Mouse (Mus musculus): Measurements from ENCODE around the gene Ly6g5b. TPM values are rescaled to one million over a fixed set of nuclear protein-coding genes. Genes with fewer than 3 reads are reported as not detected.
A peak's percentile ranks its signal among the peaks of the same experiment; 100 is the strongest.

Ly6g5b gene
- total and polyA plus RNA-seq, 3 experiments = 0.35 to 0.36 TPM; not detected in 1

GRCm38 (mm10) chr17:35092403-35093198 lies 22.6 kb downstream of the Ly6g5b start:
- H3K27ac ChIP-seq = no peak overlapping the region
- no peaks in the 10 kb centered on the region for H3K79me2 ChIP-seq (replicated peaks; ENCODE audit: control insufficient read depth, insufficient read depth, low read length)
- TF ChIP-seq POLR2A (IDR thresholded peaks at IDR 0.05; ENCODE audit: insufficient read depth, low read depth, low read length) (no peak), EP300 (IDR thresholded peaks at IDR 0.05; ENCODE audit: insufficient read depth, low read depth, low read length) (no peak), CTCF (IDR thresholded peaks at IDR 0.05) (no peak)
- H3K36me3 ChIP-seq (ENCODE audit: control insufficient read depth, insufficient read depth, low read length) = no peaks in the 10 kb centered on the region
- no peak for DNase-seq
- no peak overlapping the region for H3K4me3 ChIP-seq
- H3K9ac ChIP-seq (ENCODE audit: low read depth, low read length) = no peak overlapping the region
- H3K4me1 ChIP-seq (ENCODE audit: control insufficient read depth, insufficient read depth, low read length) = peaks cover 1% of the 10 kb centered on the region; the same call in 1 of the 2 replicates
- H3K27me3 ChIP-seq (ENCODE audit: control insufficient read depth, insufficient read depth, low read length) = no peaks in the 10 kb centered on the region
- WGBS = 82% methylated on average over 14 of the region's 14 CpGs
- intact Hi-C loops (cut with DNase I) = no loop called here

DNA sequence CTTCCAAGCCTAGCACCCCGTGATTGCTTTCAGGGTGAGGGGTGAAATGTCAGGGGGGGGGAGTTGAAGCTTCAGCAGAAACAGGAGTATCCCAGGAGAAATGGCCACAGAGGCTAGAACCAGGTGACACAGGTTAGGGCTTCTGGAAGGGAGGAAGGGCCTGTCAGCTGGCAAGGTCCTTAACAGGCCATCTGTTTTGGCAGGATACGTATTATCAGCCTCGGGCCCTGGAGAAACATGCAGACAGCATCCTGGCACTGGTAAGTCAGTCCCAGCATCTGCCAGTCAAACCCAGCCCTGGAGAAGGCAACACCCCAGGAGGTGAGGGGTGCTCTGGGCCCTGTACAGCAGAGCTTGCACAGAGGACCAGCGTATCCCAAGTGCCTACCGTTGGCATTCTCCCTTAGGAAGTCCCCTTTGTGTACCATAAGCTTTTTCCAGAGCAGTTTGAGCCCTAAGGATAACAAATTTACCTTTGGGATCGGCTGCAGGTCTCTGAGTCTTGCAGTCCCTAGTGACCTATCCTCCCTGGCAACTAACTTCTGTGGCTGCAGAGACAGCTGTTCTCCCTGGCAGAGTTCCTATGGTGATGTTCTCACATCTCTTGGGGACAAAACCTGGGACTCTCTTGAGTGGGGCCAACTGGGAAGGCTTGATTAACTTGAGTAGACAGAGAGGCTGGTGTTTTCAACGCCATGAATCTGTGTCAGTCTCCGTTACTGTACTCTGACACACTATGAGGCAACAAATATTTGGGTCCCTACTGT lies 24.9 kb downstream of the Ly6g5b start:
- TF ChIP-seq POLR2A (IDR thresholded peaks at IDR 0.05; ENCODE audit: insufficient read depth, low read depth, low read length) (no peak), CTCF (IDR thresholded peaks at IDR 0.05) (no peak)
- Histone ChIP-seq H3K4me1 (ENCODE audit: control insufficient read depth, insufficient read depth, low read length) (peaks cover 1% of the 10 kb centered on the region; the same call in 1 of the 2 replicates), H3K27ac (peak overlapping the region; percentile 99), H3K36me3 (ENCODE audit: control insufficient read depth, insufficient read depth, low read length) (no peaks in the 10 kb centered on the region), H3K27me3 (ENCODE audit: control insufficient read depth, insufficient read depth, low read length) (no peaks in the 10 kb centered on the region), H3K4me3 (peak overlapping the region; percentile 95), H3K79me2 (replicated peaks; ENCODE audit: control insufficient read depth, insufficient read depth, low read length) (no peaks in the 10 kb centered on the region), H3K9ac (ENCODE audit: low read depth, low read length) (peak overlapping the region; percentile 11)
- intact Hi-C loops (cut with DNase I) = loop anchor here (2.0 kb wide), 1 partner anchor 30 kb away; the partner anchor contains the start of gene Gpank1
- 32% methylated on average over 8 of the region's 8 CpGs for WGBS
- DNase-seq = peak; percentile 42 to 43

GRCm38 (mm10) chr17:35088825-35089644 lies 26.2 kb downstream of the Ly6g5b start, which contains the start of gene Abhd16a:
Gene Abhd16a (plus strand): TSS chr17:35089263.
- Histone ChIP-seq H3K27me3 (ENCODE audit: control insufficient read depth, insufficient read depth, low read length) (no peaks in the 10 kb centered on the region), H3K4me1 (ENCODE audit: control insufficient read depth, insufficient read depth, low read length) (peaks cover 1% of the 10 kb centered on the region; the same call in 1 of the 2 replicates), H3K9ac (ENCODE audit: low read depth, low read length) (peak within 1 kb of the TSS; percentile 99), H3K36me3 (ENCODE audit: control insufficient read depth, insufficient read depth, low read length) (no peaks in the 10 kb centered on the region), H3K4me3 (peak within 1 kb of the TSS; percentile 95), H3K79me2 (replicated peaks; ENCODE audit: control insufficient read depth, insufficient read depth, low read length) (no peaks in the 10 kb centered on the region), H3K27ac (peak within 1 kb of the TSS; percentile 99)
- 3% methylated on average over 67 of the region's 67 CpGs for WGBS
- peak; percentile 95 to 97 for DNase-seq
- intact Hi-C loops (cut with DNase I) = loop anchor here (2.0 kb wide), 2 partner anchors 30 to 68 kb away; partner anchors contain the start of gene Ddah2
- TF ChIP-seq POLR2A (IDR thresholded peaks at IDR 0.05; ENCODE audit: insufficient read depth, low read depth, low read length) (peak; percentile 92), EP300 (IDR thresholded peaks at IDR 0.05; ENCODE audit: insufficient read depth, low read depth, low read length) (no peak), CTCF (IDR thresholded peaks at IDR 0.05) (peak; percentile 58)

DNA sequence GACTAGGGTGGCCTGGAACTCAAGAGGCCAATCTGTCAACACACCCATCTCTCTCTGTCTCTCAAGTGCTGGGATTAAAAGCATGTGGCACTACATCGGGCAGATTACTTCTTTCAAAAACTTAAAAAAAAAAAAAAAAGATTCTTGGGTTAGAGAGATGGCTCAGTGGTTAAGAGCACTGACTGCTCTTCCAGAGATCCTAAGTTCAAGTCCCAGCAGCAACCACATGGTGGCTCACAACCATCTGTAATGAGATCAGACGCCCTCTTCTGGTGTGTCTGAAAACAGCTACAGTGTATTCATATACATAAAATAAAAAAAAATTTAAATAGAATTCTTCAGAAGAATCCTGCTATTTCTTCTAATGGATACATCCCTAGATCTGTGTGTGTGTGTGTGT lies 27.1 kb downstream of the Ly6g5b start:
- DNase-seq = no peak
- Histone ChIP-seq H3K4me1 (ENCODE audit: control insufficient read depth, insufficient read depth, low read length) (peaks cover 1% of the 10 kb centered on the region; the same call in 1 of the 2 replicates), H3K27me3 (ENCODE audit: control insufficient read depth, insufficient read depth, low read length) (no peaks in the 10 kb centered on the region), H3K79me2 (replicated peaks; ENCODE audit: control insufficient read depth, insufficient read depth, low read length) (no peaks in the 10 kb centered on the region), H3K4me3 (no peak overlapping the region), H3K9ac (ENCODE audit: low read depth, low read length) (no peak overlapping the region), H3K27ac (no peak overlapping the region), H3K36me3 (ENCODE audit: control insufficient read depth, insufficient read depth, low read length) (no peaks in the 10 kb centered on the region)
- TF ChIP-seq CTCF (IDR thresholded peaks at IDR 0.05) = peak; percentile 50
- no peak for TF ChIP-seq EP300 (IDR thresholded peaks at IDR 0.05; ENCODE audit: insufficient read depth, low read depth, low read length)
- WGBS = 34% methylated on average over 2 of the region's 2 CpGs
- intact Hi-C loops (cut with DNase I) = loop anchor here (2.0 kb wide), 2 partner anchors 29 to 67 kb away; partner anchors contain the start of gene Ddah2

DNA sequence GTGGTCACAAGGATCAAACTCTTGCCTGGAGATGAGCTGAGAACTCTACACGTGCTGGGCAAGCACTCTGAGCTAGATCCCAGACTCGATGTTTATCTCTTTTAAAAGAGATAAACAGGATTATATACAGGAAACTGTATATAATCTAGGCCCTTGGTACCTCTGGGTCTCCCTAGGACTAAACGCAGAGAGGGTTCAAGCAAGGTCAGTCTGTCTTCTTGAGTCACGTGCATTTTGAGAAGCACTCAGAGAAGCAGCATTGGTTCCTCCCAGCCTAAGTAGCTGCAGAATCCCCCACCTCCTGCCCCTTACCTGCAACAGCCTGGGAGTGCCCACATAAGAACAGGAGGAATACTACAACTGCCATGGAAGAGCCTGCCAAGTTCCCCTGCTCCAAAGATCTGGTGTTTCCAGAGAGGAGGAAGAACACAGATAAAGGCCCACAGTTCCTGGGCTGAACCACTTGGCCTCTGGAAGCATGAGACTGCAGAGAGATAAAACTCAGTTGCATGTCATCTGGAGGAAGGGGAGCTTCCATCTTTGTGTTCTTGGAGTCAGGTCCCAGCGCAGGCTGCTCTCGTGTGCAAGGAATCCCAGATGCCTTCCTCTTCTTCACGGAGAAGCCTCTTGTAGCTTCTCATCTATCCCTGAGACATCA lies 29.9 kb downstream of the Ly6g5b start, which contains the start of gene Ly6g6f:
TSS of gene Ly6g6f (minus strand) at position 403 of the 658 bp plus-strand sequence.
- WGBS = 36% methylated on average over 7 of the region's 7 CpGs

More for the DNA sequence above, 29.9 kb downstream of the Ly6g5b start, which contains the start of gene Ly6g6f:
- H3K36me3 ChIP-seq (ENCODE audit: control insufficient read depth, insufficient read depth, low read length) = no peaks in the 10 kb centered on the region
- peaks cover 1% of the 10 kb centered on the region; the same call in 1 of the 2 replicates for H3K4me1 ChIP-seq (ENCODE audit: control insufficient read depth, insufficient read depth, low read length)
- intact Hi-C loops (cut with DNase I) = no loop called here
- TF ChIP-seq POLR2A (IDR thresholded peaks at IDR 0.05; ENCODE audit: insufficient read depth, low read depth, low read length) = no peak
- no peak for TF ChIP-seq CTCF (IDR thresholded peaks at IDR 0.05)
- no peak for TF ChIP-seq EP300 (IDR thresholded peaks at IDR 0.05; ENCODE audit: insufficient read depth, low read depth, low read length)
- no peaks in the 10 kb centered on the region for H3K79me2 ChIP-seq (replicated peaks; ENCODE audit: control insufficient read depth, insufficient read depth, low read length)
- no peak within 1 kb of the TSS for H3K9ac ChIP-seq (ENCODE audit: low read depth, low read length)
- DNase-seq = no peak
- no peaks in the 10 kb centered on the region for H3K27me3 ChIP-seq (ENCODE audit: control insufficient read depth, insufficient read depth, low read length)
- no peak within 1 kb of the TSS for H3K27ac ChIP-seq
- H3K4me3 ChIP-seq = no peak within 1 kb of the TSS

Data from heart, adult 2 months (tissue).